Mouse (Mus musculus): ENCODE results near the gene Atf7. TPM values are rescaled to one million over a fixed set of nuclear protein-coding genes. Genes with fewer than 3 reads are reported as not detected.
A peak's percentile ranks its signal among the peaks of the same experiment; 100 is the strongest.
"Not testable (repeated sequence)": the region's sequence is repeated elsewhere in the genome, so short reads cannot be mapped to it uniquely, and the experiment has no call there.

The Atf7 gene
- total RNA-seq, 2 experiments from 2014 or later, result 45.6 to 49.2 TPM

DNA sequence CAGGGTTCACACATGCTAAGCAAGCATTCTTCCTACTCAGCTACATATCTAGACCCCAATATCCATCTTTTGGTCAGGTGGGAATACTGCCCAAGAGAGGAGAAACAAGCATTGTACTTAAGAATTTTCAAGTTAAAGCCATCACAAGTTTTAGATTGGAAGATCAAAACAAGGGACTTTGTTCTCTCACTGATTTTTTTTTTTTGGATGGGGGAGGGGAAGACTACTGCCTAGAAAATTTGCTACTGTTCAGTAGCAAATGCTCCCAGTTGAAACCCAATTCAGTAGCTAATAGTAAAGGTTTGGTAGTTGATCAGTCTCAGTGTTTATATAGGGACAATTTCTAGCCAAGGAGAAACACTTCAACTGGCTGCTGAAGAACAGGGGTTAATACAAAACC, 2.7 kb downstream of the Atf7 start:
- DNase-seq (ENCODE audit: low spot score in 2 of 2), result no peak

DNA sequence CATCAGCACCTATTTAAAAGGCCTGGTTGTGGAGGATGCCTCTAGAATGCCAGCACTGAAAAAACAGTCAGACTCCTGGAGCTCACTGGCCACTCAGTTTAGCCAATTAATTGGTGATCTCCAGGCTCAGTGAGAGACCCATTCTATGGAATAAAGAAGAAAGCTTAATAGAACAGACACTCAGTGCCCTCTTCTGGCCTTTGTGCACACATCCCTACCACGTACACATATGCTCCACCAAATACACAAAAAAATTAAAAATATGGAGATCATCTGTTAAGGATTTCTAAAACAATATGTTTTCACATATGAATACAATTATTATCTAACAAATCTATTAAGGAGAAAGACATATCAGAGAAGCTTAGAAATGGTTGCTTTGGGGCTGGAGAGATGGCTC, 4.5 kb downstream of the Atf7 start:
- DNase-seq (ENCODE audit: low spot score in 2 of 2), result no peak

DNA sequence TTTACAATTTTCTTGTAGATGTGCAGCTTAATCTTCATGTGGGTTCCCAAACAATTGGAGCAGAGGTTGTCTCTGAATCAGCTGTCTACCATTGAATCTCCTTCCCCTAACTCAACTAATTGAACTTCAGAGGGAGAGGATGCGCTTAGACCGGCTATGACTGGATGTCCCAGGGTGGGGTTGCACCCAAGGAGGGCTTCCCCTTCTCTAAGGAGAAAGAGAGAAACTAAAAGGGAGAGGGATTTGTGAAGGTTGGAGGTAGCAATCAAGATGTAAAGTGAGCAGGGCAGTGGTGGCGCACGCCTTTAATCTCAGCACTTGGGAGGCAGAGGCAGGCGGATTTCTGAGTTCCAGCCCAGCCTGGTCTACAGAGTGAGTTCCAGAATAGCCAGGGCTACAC, 5.8 kb downstream of the Atf7 start:
- no peak for DNase-seq (ENCODE audit: low spot score in 2 of 2)

DNA sequence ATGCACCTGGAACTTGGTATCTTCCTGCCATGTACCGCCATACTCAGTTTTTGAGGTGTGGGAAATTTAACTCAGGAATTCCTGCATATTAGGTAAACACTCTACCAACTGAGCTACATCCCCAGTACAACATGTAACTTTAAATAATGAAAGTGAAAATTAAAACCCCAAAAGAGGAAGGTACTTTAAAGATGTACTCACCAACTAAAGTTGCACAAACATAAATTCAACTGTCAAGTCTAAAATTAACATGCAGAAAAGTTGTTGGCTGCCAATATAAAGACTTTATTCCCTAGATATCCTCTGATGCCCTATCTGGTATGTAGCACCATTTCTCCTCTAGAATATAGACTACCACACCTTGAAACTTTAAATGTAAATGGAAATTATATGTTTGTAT, 7.6 kb downstream of the Atf7 start:
- no peak for DNase-seq (ENCODE audit: low spot score in 2 of 2)

DNA sequence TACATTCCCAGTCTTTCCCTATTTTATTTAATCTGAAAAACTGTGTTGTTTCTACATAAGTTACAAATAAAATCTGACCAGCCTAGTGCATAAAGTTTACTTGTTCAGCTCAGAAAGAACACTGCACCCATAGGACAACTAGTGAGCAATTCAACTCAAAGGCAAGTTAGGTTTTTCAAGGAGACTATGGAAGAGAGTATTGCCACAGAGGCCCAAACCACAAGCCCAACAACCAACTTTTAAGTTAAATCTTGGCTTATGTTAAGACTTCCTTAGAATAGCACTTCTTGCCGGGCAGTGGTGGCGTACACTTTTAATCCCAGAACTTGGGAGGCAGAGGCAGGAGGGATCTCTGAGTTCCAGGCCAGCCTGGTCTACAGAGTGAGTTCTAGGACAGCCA, 9.1 kb downstream of the Atf7 start:
- DNase-seq (ENCODE audit: low spot score in 2 of 2), result no peak

DNA sequence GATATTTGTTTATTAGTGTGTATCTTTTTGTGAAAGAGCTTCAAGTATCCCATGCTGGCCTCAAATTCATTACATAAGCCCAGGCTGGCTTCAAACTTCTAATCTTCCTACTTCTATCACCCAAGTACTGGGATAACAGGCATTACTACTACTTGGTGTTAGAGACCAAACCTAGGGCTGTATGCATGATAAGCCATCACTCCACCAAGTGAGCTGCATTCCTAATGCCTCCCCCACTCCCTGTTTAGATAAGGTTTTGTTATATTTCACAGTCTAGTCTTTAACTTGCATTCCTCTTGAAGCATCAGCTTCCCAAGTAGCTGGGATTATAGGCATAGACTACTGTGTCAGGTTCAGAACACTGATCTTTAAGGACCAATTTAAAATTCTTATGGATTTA, 11.0 kb downstream of the Atf7 start:
- no peak for DNase-seq (ENCODE audit: low spot score in 2 of 2)

DNA sequence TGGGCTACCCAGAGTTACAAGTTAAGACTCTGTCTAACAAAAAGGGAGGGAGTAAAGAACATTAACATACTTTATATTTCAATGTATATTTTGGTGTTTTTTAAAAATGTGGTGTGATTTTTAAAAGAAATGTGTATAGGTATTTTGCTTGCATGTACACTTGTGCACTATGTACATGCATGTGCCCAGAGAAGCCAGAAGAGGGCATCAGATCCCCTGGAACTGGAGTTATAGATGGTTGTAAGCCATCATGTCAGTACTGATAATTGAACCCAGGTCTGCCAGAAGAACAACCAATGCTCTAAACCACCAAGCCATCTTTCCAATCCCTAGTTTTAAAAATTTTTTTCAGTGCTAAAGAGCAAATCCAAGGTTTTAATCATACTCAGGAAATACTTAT, 12.3 kb downstream of the Atf7 start:
- DNase-seq (ENCODE audit: low spot score in 2 of 2), result no peak

DNA sequence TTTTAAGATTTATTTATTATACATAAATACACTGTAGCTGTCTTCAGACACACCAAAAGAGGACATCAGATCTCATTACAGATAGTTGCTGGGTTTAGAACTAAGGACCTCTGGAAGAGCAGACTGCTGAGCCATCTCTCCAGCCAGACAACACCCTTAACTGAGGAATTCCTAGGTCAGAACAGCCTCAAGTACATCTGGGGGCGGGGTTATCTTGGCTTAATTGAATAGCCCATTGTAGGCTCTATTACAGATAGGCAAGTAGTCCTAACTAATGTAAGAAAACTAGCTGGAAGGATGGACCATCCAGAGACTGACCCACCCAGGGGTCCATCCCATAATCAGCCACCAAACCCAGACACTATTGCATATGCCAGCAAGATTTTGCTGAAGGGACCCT, 16.7 kb downstream of the Atf7 start:
- not testable (repeated sequence) for DNase-seq (ENCODE audit: low spot score in 2 of 2)

DNA sequence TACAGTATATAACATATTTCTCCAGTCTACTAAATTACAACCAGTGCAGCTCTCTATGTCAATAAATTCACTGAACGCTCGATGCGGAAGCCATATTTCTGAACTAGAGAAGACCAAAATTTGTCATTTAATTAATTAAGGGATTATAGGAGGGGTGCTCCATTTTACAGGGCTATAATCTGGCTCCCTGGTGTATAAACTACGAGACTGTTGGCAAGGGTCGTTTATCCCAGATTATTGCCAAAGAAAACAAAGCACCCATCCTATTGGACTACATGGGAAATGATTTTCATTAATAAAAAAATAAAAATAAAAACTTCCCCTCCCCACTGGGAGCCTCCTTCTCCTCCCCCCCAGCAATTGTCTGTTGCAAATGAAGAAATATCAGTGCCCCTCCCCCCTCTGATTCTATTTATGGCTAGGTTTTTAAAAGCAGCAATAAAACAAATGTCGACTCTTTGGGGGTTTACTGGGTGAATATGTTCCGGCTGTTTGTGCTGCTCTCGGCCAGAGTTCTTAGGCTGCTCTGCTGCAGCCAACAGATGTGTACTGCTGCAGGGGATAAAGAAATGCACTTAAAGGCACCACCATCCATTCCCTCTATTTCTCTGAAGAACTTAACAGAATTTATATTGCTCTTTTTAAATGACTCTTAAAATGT, 31.1 kb downstream of the Atf7 start:
- no peak for DNase-seq (ENCODE audit: low spot score in 2 of 2)

DNA sequence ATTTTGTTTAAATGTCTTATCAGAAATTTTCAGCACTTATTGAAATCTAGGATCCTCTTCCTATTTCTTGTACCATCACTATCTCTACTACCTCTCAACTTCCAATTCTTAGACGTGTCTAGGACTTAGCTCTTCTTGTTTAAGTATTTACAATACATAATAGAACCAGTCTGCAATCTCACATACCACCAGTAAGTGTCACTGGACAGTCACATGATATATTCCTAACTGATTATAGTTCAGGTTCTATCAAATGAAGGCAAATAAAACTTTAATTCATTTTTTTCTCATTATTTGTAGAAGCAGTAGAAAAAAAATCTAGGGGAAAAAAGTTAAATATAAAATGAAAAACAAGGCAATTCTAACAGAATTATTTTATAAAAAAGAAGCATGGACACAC, 32.6 kb downstream of the Atf7 start:
- DNase-seq (ENCODE audit: low spot score in 2 of 2), result no peak

DNA sequence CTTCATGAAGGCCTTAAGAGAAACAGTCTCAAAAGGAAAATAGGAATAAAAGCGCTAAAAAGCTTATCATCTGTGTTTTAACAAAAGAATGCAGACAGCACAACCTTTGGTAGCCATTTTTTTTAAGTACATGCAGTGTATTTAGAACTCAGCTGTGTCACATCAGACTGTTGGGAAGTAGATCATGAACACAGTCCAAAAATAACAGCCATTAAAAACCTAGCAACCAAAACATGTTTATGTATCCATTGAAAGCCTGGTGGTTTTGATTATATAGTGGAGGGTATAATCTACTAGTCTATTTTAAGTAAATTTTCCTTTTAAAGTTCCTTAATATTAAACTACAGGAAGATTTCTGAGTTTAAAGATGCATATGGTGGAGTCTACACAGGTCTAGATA, 34.7 kb downstream of the Atf7 start:
- no peak for DNase-seq (ENCODE audit: low spot score in 2 of 2)

DNA sequence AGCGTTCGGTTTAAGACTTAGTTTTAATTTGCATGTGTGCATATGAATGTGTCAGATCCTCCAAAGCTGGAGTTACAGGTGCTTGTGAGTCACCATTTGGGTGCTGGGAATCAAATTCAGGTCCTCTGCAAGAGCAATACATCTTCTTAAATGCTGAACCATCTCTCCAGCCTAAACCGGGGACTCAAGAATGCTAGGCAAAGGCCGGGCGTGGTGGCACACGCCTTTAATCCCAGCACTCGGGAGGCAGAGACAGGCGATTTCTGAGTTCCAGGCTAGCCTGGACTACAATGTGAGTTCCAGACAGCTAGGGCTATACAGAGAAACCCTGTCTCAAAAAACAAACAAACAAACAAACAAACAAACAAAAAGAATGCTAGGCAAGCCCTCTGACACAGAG, 35.4 kb downstream of the Atf7 start:
- no peak for DNase-seq (ENCODE audit: low spot score in 2 of 2)

DNA sequence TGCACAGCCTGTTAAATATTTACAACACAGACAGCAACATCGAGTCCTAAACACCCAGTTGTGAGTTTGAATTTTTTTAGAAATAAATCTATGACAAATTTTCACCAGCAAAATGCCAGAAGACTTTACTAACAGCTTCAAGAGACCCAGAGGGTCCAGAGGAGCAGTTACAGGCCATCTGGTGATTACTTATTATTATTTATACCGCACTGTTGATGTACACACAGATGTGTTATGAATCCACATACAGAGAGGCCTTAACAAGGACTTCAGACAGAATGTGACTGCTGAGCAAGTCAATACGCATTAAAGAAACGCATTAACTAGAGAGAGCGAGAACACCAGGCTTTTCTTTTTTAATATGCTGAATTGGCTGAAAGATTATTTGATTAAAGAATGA, 39.8 kb downstream of the Atf7 start:
- no peak for DNase-seq (ENCODE audit: low spot score in 2 of 2)

DNA sequence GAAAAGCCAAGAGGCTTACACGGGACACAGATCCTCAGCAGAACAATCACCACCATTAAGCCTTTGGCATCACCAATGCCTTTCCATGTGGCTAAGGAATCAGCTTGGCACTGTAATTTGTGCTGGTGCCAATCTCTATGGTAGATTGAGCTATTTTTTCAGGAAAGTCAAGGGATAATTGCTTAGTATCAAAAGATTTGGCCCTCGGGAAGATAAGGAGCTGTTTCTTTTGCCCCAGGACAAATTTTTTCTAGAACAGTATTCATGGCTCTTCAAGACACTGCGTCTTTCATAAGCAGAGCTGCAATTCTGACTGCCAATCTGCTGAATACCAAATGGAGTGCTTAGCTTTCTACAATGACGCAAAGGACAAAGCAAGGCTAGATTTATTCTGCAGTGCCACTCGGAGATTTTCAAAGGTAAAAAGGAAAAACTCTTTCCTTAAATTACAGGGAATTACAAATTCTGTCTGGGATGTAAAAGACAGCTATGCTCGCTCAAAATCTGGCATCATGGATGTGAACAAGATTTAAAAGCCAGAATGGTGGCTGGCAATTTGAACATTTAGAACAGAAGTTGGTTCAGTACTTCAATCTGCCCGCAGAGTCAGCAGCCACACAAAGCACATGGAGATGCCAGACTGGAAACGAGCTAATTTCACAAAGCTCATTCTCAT, 41.4 kb downstream of the Atf7 start:
- DNase-seq (ENCODE audit: low spot score in 2 of 2), result peak; percentile 60 to 93

DNA sequence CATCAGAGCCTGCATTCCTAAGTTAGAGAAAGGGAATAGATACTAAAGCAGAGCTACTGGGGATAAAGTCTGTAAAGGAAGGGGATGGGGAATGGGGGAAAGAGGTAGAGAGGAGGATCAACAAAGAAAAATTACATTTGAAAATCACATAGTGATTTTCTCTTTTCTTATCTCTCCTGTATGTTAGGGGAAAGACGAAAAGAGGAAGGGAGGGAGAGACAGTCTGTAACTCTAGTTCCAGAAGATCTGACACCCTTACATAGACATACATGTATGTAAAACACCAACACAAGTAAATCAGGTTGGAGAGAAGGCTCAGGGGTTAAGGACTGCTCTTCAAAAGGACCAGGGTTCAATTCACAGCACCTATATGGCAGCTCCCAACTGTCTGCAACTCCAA, 44.1 kb downstream of the Atf7 start:
- DNase-seq (ENCODE audit: low spot score in 2 of 2), result no peak

DNA sequence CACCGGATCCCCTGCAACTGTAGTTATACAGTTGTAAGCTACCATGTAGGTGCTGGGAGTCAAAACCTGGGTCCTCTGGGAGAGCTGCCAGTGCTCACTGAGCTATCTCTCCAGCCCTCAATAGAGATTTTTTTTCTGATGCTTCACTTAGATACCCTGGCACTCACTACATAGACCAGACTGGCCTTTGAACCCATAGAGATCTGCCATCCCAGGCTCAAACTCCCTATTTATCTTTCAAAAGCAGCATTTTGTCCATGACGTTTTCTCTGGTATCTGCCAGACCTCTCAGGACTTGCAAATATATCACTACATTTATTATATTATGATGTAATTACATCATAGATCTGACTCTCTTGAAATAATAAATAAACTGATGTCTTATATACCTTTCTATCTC, 46.9 kb downstream of the Atf7 start:
- DNase-seq (ENCODE audit: low spot score in 2 of 2), result no peak

DNA sequence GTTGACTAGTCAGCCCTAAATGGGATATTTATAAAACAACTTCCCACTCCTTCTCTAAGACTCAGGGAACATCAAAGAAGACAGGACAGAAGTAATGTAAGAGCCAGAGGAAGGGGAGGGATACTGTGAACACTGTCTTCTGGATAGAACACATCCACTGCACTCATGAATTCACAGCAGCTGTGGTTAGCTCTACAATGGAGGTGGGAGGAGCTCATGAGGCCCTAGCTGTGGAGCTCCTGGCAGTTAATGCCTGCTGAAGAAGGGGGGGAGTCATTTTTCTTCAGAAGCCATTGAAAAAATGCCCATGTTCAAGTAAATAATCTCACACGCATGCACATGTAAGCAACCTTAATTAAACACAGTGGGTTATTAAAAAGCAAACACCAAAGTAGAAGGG, 48.3 kb downstream of the Atf7 start:
- no peak for DNase-seq (ENCODE audit: low spot score in 2 of 2)

DNA sequence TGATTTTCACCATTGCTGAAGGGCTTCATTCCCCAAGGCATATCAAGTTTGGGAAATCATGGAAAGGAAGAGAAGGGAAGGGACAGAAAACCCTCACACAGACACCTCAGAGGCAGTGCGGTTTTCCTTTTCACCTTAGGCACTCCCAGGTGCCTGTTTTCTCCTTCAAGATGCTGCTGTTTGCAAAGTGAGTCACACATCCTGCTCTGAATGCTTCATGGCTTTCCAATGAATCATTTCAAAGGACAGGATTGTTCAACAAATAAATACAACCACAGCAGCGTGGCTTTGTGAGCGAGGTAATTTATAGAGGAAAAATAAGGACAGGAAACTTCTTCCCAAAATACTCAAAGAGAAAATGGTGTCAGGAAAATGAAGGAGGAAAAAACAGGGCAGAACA, 53.2 kb downstream of the Atf7 start:
- no peak for DNase-seq (ENCODE audit: low spot score in 2 of 2)

DNA sequence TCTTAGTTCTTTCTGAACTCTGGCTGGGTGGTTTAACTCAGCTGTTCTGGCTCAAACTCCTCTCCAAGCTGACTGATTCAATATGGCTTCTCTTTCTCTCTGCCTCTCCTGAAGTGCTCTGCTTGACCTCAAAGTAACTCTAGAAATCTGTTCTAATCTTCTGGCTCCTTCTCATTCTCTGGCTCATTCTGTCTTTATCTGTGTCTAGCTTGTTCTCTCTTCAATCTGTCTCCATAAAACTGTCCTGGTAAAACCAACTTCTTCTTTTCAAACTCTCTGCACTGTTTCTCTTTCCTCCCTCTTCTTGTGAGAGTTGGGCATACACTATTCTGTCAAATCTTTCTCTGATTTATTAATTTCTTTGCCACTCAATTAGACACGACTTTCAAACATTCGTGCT, 57.4 kb downstream of the Atf7 start:
- no peak for DNase-seq (ENCODE audit: low spot score in 2 of 2)

DNA sequence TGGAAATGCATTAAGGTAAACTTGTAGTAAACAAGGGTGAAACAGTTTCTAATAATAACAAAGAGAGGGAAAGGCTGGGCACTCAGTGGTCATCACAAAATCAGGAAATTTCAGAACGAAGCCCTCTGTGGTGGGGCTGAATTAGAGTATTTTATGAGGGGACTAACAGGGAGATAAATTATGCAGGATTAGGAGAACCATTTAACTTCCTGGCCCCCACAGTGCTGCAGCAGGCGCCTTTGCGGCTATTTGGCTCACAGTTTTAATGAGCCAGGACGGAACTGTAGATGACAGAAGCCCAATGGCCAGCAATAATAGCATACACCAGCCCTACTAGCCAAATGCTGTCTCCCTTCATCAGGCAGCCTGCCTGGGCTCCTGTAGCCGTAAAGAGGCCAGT, 61.6 kb downstream of the Atf7 start:
- DNase-seq (ENCODE audit: low spot score in 2 of 2), result peak in 1 of 2 experiments; percentile 44

DNA sequence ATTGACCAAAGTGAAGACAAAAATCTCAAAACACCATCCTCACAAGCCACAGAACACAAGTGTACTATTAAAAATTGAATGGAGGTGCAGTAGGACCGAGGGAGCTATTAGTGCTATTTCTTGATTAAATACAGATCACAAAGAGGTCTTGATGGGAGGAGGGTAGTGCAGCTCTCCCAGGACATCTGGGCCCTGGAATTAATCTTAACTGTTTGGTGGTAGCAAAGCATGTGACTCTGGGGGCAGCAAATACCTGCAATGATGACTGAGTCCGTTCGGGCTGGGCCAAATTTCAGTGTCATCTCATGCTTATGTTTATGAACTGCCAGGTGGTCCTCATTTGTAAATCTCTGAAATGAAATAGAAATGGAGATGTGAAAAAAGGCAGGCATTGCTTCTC, 62.2 kb downstream of the Atf7 start:
- no peak for DNase-seq (ENCODE audit: low spot score in 2 of 2)

DNA sequence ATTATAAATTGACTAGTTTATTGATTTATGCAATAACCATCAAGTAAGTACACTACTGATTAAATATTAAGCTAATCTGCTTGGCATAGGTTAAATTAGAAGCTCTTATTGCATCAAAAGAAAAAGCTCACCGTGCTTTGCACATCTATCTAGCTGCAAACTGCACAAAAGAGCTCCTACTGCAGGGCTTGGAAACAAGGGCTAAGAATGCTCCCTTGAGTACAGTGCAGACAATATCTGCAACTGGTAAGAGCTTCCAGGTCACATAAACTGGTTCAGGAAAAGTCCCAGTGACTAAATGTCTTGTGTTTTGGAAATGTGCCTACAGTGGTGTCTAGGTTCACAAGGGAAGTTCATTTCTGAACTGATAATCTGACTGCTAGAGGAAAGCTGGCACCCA, 62.8 kb downstream of the Atf7 start:
- DNase-seq (ENCODE audit: low spot score in 2 of 2), result no peak

DNA sequence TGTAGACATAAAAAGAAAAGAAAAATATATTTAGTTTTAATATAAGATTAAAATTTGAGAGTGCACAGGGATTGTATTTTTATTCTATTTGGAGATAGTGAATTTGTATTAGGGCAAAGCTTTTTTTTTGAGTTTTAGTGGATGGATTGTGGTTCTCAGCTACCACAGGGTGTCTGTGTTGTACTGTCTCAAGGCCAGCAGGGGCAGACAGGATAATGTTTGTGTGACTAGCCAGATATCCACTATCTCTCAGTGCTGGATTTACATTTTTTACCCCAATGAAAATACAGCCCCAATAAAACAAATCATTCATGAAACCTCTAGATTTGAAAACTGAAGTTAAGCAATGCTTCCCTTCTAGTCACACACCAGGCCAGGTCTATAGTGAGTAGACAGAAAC, 67.7 kb downstream of the Atf7 start:
- DNase-seq (ENCODE audit: low spot score in 2 of 2), result no peak
